Mouse (Mus musculus): Measurements from ENCODE around the gene Ulk3.

- TF ChIP-seq POLR2A (IDR thresholded peaks at IDR 0.05; ENCODE audit: low read depth, low read length) (no peak), CTCF (IDR thresholded peaks at IDR 0.05; ENCODE audit: extremely low read depth, insufficient read length, insufficient replicate concordance, low read depth, low read length) (no peak)
Measured at GRCm38 (mm10) chr9:57560263-57560662, 29.0 kb upstream of the Ulk3 start.

Data from small intestine, adult 2 months (tissue).